Mouse (Mus musculus) lung, postnatal 0 days (tissue): ENCODE measurements around the gene Sgk2. TPM values are rescaled to one million over a fixed set of nuclear protein-coding genes. Genes with fewer than 3 reads are reported as not detected.

Experiments
- ATAC-seq: fragments of 200-750 bp; cut with Nextera tagmentation; 2 replicates; pipeline ENCODE4 v1.8.0; 2017; ENCODE audit warnings: moderate library complexity
- DNase-seq: peaks from one replicate; pipeline ENCODE4 v3.0.0-alpha.2; 2016; ENCODE audit warnings: low spot score
- H3K27ac ChIP-seq: fragments of 300-500 bp; sonication (generic); 2 replicates; pipeline ENCODE4 v1.5.1; 2014; ENCODE audit warnings: antibody characterized with exemption, mild to moderate bottlenecking, low read length, mixed read lengths
- H3K27me3 ChIP-seq: fragments of 300-500 bp; sonication (generic); replicated peaks from 2 replicates; pipeline ENCODE4 v1.6.1; 2014; ENCODE audit warnings: low read length, mixed read lengths; ENCODE audit not compliant: insufficient read depth
- H3K36me3 ChIP-seq: fragments of 300-500 bp; sonication (generic); 2 replicates; pipeline ENCODE4 v1.6.1; 2014; ENCODE audit warnings: low read length, mixed read lengths; ENCODE audit not compliant: insufficient read depth
- H3K4me1 ChIP-seq: fragments of 300-500 bp; sonication (generic); 2 replicates; pipeline ENCODE4 v1.6.1; 2014; ENCODE audit warnings: antibody characterized with exemption, low read depth, low read length, mixed read lengths; ENCODE audit not compliant: insufficient read depth
- H3K4me2 ChIP-seq: fragments of 300-500 bp; sonication (generic); replicated peaks from 2 replicates; pipeline ENCODE4 v1.6.1; 2014; ENCODE audit warnings: low read depth, mild to moderate bottlenecking, low read length, moderate library complexity, mixed read lengths
- H3K4me3 ChIP-seq: fragments of 300-500 bp; sonication (generic); 2 replicates; pipeline ENCODE4 v1.5.1; 2014; ENCODE audit warnings: low read depth, low read length
- H3K9ac ChIP-seq: fragments of 300-500 bp; sonication (generic); replicated peaks from 2 replicates; pipeline ENCODE4 v1.6.1; 2014; ENCODE audit warnings: low read depth, mild to moderate bottlenecking
- H3K9me3 ChIP-seq: fragments of 300-500 bp; sonication (generic); 2 replicates; pipeline ENCODE4 v1.6.1; 2016; ENCODE audit warnings: low read length, mixed read lengths
- CTCF ChIP-seq: IDR thresholded peaks from 2 replicates; pipeline ENCODE4 v1.5.1; 2016; ENCODE audit warnings: antibody characterized with exemption, mild to moderate bottlenecking
- EP300 ChIP-seq: IDR thresholded peaks from 2 replicates; pipeline ENCODE4 v1.6.1; 2016; ENCODE audit warnings: antibody characterized with exemption, mild to moderate bottlenecking, control low read depth
- WGBS: fragments of 180-500 bp; shearing (Covaris S2); extraction: QIAGEN DNeasy Blood & Tissue Kit; methylation state at CpG from one replicate; pipeline ENCODE4 v1.1.7; 2014; 5-methylcytosine and 5-hydroxymethylcytosine counted together
- polyA plus RNA-seq: library from polyadenylated mRNA; unstranded; fragments of >200 nt; fragmentation: Nextera tagmentation; extraction: Ambion mirVana; gene quantifications from 2 replicates; pipeline ENCODE4 v1.2.1, GENCODE M21; 2015

Gene Sgk2
- polyA plus RNA-seq, 1 experiment from 2014 or later = 0.08 TPM

- Histone ChIP-seq H3K4me1 (peaks cover under 1% of the 10 kb centered on the region), H3K27me3 (no peaks in the 10 kb centered on the region), H3K9ac (no peak overlapping the region), H3K36me3 (no peaks in the 10 kb centered on the region), H3K4me3 (no peak overlapping the region), H3K9me3 (no peaks in the 10 kb centered on the region), H3K4me2 (no peak overlapping the region), H3K27ac (no peak overlapping the region)
- no peak for DNase-seq
- 76% methylated on average over 6 of the region's 6 CpGs for WGBS
- no peak for ATAC-seq
- TF ChIP-seq CTCF (no peak), EP300 (no peak)
Measured at GRCm38 (mm10) chr2:163060630-163061029, 73.5 kb downstream of the Sgk2 start.

- Histone ChIP-seq H3K36me3 (no peaks in the 10 kb centered on the region), H3K9me3 (no peaks in the 10 kb centered on the region), H3K4me1 (no peaks in the 10 kb centered on the region; the same call in 1 of the 2 replicates), H3K4me3 (no peak overlapping the region), H3K4me2 (no peak overlapping the region), H3K27me3 (no peaks in the 10 kb centered on the region), H3K9ac (no peak overlapping the region), H3K27ac (no peak overlapping the region)
- no peak for DNase-seq
- ATAC-seq = no peak
- TF ChIP-seq CTCF = no peak
- TF ChIP-seq EP300 = no peak
- WGBS = 77% methylated on average over 8 of the region's 8 CpGs
Measured at GRCm38 (mm10) chr2:163061203-163062118, 74.3 kb downstream of the Sgk2 start.

- WGBS = 83% methylated on average over 6 of the region's 6 CpGs
- Histone ChIP-seq H3K4me1 (no peaks in the 10 kb centered on the region), H3K27me3 (no peaks in the 10 kb centered on the region), H3K36me3 (no peaks in the 10 kb centered on the region), H3K4me2 (no peak overlapping the region), H3K9ac (no peak overlapping the region), H3K27ac (no peak overlapping the region), H3K9me3 (no peaks in the 10 kb centered on the region), H3K4me3 (no peak overlapping the region)
- no peak for TF ChIP-seq CTCF
- no peak for TF ChIP-seq EP300
- no peak for ATAC-seq
- DNase-seq = no peak
Measured at GRCm38 (mm10) chr2:163062119-163062508, 75.0 kb downstream of the Sgk2 start.

Other genes with a start within 250 kb of the Sgk2 start
- gene Srsf6, start 55.8 kb upstream of the Sgk2 start, polyA plus RNA-seq = 59.2 and 77.6 TPM in 2 replicates
- gene L3mbtl1, start 43.9 kb upstream of the Sgk2 start, polyA plus RNA-seq = not detected in 2 replicates
- gene Ift52, start 30.0 kb downstream of the Sgk2 start, polyA plus RNA-seq = 32.0 and 38.2 TPM in 2 replicates
- 1.5 and 1.8 TPM in 2 replicates for gene Mybl2, start 67.4 kb downstream of the Sgk2 start, polyA plus RNA-seq
- 0.35 TPM in 2 replicates for gene Gtsf1l, start 100.5 kb downstream of the Sgk2 start, polyA plus RNA-seq
- 4.3 and 7.2 TPM in 2 replicates for gene Tox2, start 215.8 kb downstream of the Sgk2 start, polyA plus RNA-seq